Mouse (Mus musculus): ENCODE measurements around the gene Tmem87b. TPM values are rescaled to one million over a fixed set of nuclear protein-coding genes. Genes with fewer than 3 reads are reported as not detected.

Tmem87b gene
- polyA plus RNA-seq, 1 experiment from 2014 or later, result 33.9 TPM

DNA sequence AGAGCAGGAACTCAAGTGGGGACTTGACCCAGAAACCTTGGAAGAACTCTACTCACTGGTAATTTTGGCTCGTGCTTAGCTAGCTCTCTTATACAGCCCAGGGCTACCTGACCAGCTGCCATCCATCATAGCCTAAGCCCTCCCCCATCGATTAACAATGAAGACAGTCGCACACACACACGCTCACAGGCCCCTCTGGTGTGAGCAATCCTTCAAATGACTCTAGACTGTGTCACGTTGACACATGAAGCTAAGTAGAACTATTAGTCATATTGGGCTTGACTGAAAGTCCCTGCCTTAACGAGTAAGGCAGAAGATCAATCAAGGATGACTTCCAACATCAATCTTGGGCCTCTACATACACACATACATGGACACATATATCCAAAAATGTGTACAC, 84.9 kb downstream of the Tmem87b start:
- Histone ChIP-seq H3K27me3 (replicated peaks) (no peaks in the 10 kb centered on the region), H3K9ac (no peak overlapping the region), H3K4me3 (replicated peaks) (no peak overlapping the region), H3K4me2 (no peak overlapping the region), H3K4me1 (no peaks in the 10 kb centered on the region), H3K36me3 (no peaks in the 10 kb centered on the region), H3K9me3 (no peaks in the 10 kb centered on the region), H3K27ac (no peak overlapping the region)
- 60% methylated on average over 6 of the region's 6 CpGs for WGBS
- ATAC-seq (ENCODE audit: insufficient read depth, low FRiP score, low read depth), result no peak

DNA sequence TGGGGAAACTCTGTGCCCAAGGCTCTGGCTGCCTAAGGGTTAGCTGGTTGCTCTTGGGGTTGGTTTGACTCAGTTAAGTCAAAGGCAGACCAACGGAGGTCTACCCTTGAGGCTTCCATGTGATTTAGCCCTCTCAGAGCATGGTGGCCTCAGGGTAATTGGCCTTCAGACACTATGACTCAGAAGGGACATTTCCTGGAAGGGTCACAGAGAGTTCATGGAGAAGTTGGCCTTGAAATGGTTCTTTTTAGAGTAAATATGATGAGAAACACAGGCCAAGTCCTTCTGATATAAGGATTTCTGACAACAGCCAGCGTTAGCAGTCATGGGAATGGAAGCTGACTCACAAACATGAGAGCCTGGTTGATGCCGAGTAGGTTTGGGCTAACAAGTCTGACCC, 85.7 kb downstream of the Tmem87b start:
- ATAC-seq (ENCODE audit: insufficient read depth, low FRiP score, low read depth), result no peak
- no peak overlapping the region for H3K9ac ChIP-seq
- no peak overlapping the region for H3K27ac ChIP-seq
- H3K27me3 ChIP-seq (replicated peaks), result no peaks in the 10 kb centered on the region
- WGBS, result 78% methylated on average over 3 of the region's 3 CpGs
- no peaks in the 10 kb centered on the region for H3K9me3 ChIP-seq
- H3K4me2 ChIP-seq, result no peak overlapping the region
- H3K4me3 ChIP-seq (replicated peaks), result no peak overlapping the region
- H3K4me1 ChIP-seq, result no peaks in the 10 kb centered on the region
- H3K36me3 ChIP-seq, result no peaks in the 10 kb centered on the region

Other genes with a start within 250 kb of the Tmem87b start
- gene Spdye4c, start 226.9 kb upstream of the Tmem87b start, polyA plus RNA-seq (2015; fragmentation: Nextera tagmentation; extraction: Ambion mirVana), result not detected in 2 replicates
- 52.9 and 64.1 TPM in 2 replicates for gene Anapc1, start 130.7 kb upstream of the Tmem87b start, polyA plus RNA-seq (2015; fragmentation: Nextera tagmentation; extraction: Ambion mirVana)
- gene Mertk, start 119.2 kb upstream of the Tmem87b start, polyA plus RNA-seq (2015; fragmentation: Nextera tagmentation; extraction: Ambion mirVana), result 6.4 TPM in 2 replicates
- gene Fbln7, start 44.9 kb downstream of the Tmem87b start, polyA plus RNA-seq (2015; fragmentation: Nextera tagmentation; extraction: Ambion mirVana), result 4.7 and 4.8 TPM in 2 replicates
- 6.1 and 6.6 TPM in 2 replicates for gene Zc3h8, start 126.0 kb downstream of the Tmem87b start, polyA plus RNA-seq (2015; fragmentation: Nextera tagmentation; extraction: Ambion mirVana)
- 1.7 and 2.2 TPM in 2 replicates for gene Zc3h6, start 149.3 kb downstream of the Tmem87b start, polyA plus RNA-seq (2015; fragmentation: Nextera tagmentation; extraction: Ambion mirVana)
- gene Gm10762, start 149.6 kb downstream of the Tmem87b start, polyA plus RNA-seq (2015; fragmentation: Nextera tagmentation; extraction: Ambion mirVana), result 15.2 and 15.4 TPM in 2 replicates
- 0.08 and 0.09 TPM in 2 replicates for gene Vinac1, start 230.1 kb downstream of the Tmem87b start, polyA plus RNA-seq (2015; fragmentation: Nextera tagmentation; extraction: Ambion mirVana)
- 13.4 TPM in 2 replicates for gene Ttl, start 247.8 kb downstream of the Tmem87b start, polyA plus RNA-seq (2015; fragmentation: Nextera tagmentation; extraction: Ambion mirVana)